Mouse (Mus musculus): ENCODE measurements at regions not wholly inside any gene's neighbourhood (a gene's known extent, or its start where the extent isn't known, plus 50 kb on each side); places are given as distances from the start of the nearest gene placed in this dataset.

GRCm38 (mm10) chr19:49415326-49415725 is 1209.5 kb downstream of the Sorcs3 start:
- Histone ChIP-seq H3K36me3 (ENCODE audit: control insufficient read depth, insufficient read depth, low read length) (no peaks in the 10 kb centered on the region), H3K9ac (ENCODE audit: low read depth, low read length) (no peak overlapping the region), H3K79me2 (replicated peaks; ENCODE audit: control insufficient read depth, insufficient read depth, low read length) (no peaks in the 10 kb centered on the region), H3K4me3 (no peak overlapping the region), H3K4me1 (ENCODE audit: control insufficient read depth, insufficient read depth, low read length) (no peaks in the 10 kb centered on the region), H3K27ac (no peak overlapping the region), H3K27me3 (ENCODE audit: control insufficient read depth, insufficient read depth, low read length) (no peaks in the 10 kb centered on the region)
- no peak for TF ChIP-seq EP300 (IDR thresholded peaks at IDR 0.05; ENCODE audit: insufficient read depth, low read depth, low read length)
- no peak for TF ChIP-seq POLR2A (IDR thresholded peaks at IDR 0.05; ENCODE audit: insufficient read depth, low read depth, low read length)
- no peak for TF ChIP-seq CTCF (IDR thresholded peaks at IDR 0.05)
- DNase-seq = no peak
- intact Hi-C loops (cut with DNase I) = no loop called here
- WGBS = 72% methylated on average over 2 of the region's 2 CpGs

GRCm38 (mm10) chr19:49423059-49423900 is 1217.5 kb downstream of the Sorcs3 start:
- Histone ChIP-seq H3K4me3 (no peak overlapping the region), H3K9ac (ENCODE audit: low read depth, low read length) (no peak overlapping the region), H3K36me3 (ENCODE audit: control insufficient read depth, insufficient read depth, low read length) (no peaks in the 10 kb centered on the region), H3K4me1 (ENCODE audit: control insufficient read depth, insufficient read depth, low read length) (no peaks in the 10 kb centered on the region), H3K27me3 (ENCODE audit: control insufficient read depth, insufficient read depth, low read length) (no peaks in the 10 kb centered on the region), H3K27ac (no peak overlapping the region), H3K79me2 (replicated peaks; ENCODE audit: control insufficient read depth, insufficient read depth, low read length) (no peaks in the 10 kb centered on the region)
- TF ChIP-seq CTCF (IDR thresholded peaks at IDR 0.05) = no peak
- no peak for TF ChIP-seq EP300 (IDR thresholded peaks at IDR 0.05; ENCODE audit: insufficient read depth, low read depth, low read length)
- intact Hi-C loops (cut with DNase I) = no loop called here
- 68% methylated on average over 7 of the region's 7 CpGs for WGBS
- no peak for DNase-seq
